Mouse (Mus musculus): ENCODE measurements around the gene Pbx1. TPM values are rescaled to one million over a fixed set of nuclear protein-coding genes. Genes with fewer than 3 reads are reported as not detected.

The Pbx1 gene
- polyA plus RNA-seq, 1 experiment: 12.2 TPM

DNA sequence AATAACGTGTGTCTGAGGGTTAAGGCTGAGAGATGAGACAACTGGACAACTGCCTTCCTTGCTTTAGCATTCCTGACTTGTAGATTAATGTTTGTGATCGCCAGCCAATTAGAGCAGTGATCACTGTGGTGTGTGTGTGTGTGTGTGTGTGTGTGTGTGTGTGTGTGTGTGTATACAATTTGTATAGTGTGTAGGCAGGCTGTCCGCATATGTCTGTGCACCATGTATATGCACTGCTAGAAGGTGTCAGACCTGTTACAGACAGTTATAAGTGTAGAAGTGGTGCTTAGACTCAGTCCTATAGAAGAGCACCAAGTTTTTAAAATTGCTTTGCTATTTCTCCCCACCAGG, 234.2 kb downstream of the Pbx1 start:
- 76% methylated on average over 3 of the region's 3 CpGs for WGBS
- Histone ChIP-seq H3K27ac (ENCODE audit: control insufficient read depth, insufficient read depth, low read depth, low read length, poor library complexity) (no peak overlapping the region), H3K4me3 (replicated peaks; ENCODE audit: control insufficient read depth, low read depth, low read length) (no peak overlapping the region), H3K4me1 (ENCODE audit: control insufficient read depth, insufficient read depth, low read length) (no peaks in the 10 kb centered on the region)
- TF ChIP-seq POLR2A (IDR thresholded peaks at IDR 0.05; ENCODE audit: borderline replicate concordance, control insufficient read depth, low read depth, low read length) (no peak), CTCF (IDR thresholded peaks at IDR 0.05; ENCODE audit: control insufficient read depth, insufficient read depth, low read length) (no peak)

DNA sequence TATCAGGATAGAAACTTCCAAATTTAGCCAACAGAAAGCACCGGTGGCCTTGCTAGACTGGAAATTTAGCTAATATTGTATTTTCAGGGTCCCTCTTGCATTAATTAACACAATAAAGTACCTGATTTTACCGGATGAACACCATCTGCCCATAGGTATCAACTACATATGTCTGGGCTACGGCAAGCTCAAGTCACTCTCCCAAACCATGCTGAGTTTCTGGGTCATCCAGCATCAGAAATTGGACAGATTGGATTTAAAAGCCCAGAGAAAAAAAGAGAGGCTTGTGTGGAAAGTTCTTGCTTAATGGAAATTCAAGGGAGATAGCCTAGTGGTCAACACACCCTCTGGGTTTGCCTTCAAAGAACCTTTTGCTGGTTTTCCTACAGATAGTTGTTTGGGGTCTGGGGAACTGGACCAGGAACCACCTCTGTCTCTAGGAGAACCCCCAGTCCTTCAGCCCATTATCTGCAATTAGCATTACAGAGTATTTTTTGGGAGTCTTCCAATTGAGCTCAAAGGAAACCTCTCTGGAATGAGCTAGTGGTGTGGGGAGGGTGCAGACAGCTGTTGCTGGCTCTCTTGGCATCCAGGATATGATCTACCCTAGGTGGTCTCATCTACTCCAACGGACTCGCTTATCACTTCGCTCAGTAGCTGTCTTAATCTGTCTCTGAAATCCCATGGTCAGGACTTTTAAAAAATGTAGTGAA, 234.7 kb downstream of the Pbx1 start:
- Histone ChIP-seq H3K4me1 (ENCODE audit: control insufficient read depth, insufficient read depth, low read length) (no peaks in the 10 kb centered on the region), H3K27ac (ENCODE audit: control insufficient read depth, insufficient read depth, low read depth, low read length, poor library complexity) (no peak overlapping the region), H3K4me3 (replicated peaks; ENCODE audit: control insufficient read depth, low read depth, low read length) (no peak overlapping the region)
- TF ChIP-seq POLR2A (IDR thresholded peaks at IDR 0.05; ENCODE audit: borderline replicate concordance, control insufficient read depth, low read depth, low read length): no peak
- no peak for TF ChIP-seq CTCF (IDR thresholded peaks at IDR 0.05; ENCODE audit: control insufficient read depth, insufficient read depth, low read length)
- WGBS: 88% methylated on average over 6 of the region's 6 CpGs

GRCm38 (mm10) chr1:168193364-168193763, 238.7 kb downstream of the Pbx1 start:
- WGBS: 89% methylated on average over 7 of the region's 7 CpGs
- TF ChIP-seq CTCF (IDR thresholded peaks at IDR 0.05; ENCODE audit: control insufficient read depth, insufficient read depth, low read length) (no peak), POLR2A (IDR thresholded peaks at IDR 0.05; ENCODE audit: borderline replicate concordance, control insufficient read depth, low read depth, low read length) (no peak)
- Histone ChIP-seq H3K4me1 (ENCODE audit: control insufficient read depth, insufficient read depth, low read length) (no peaks in the 10 kb centered on the region), H3K4me3 (replicated peaks; ENCODE audit: control insufficient read depth, low read depth, low read length) (no peak overlapping the region), H3K27ac (ENCODE audit: control insufficient read depth, insufficient read depth, low read depth, low read length, poor library complexity) (no peak overlapping the region)

- H3K27ac ChIP-seq (ENCODE audit: control insufficient read depth, insufficient read depth, low read depth, low read length, poor library complexity): no peak overlapping the region
- WGBS: 92% methylated on average over 8 of the region's 8 CpGs
- no peaks in the 10 kb centered on the region for H3K4me1 ChIP-seq (ENCODE audit: control insufficient read depth, insufficient read depth, low read length)
- no peak for TF ChIP-seq POLR2A (IDR thresholded peaks at IDR 0.05; ENCODE audit: borderline replicate concordance, control insufficient read depth, low read depth, low read length)
- no peak for TF ChIP-seq CTCF (IDR thresholded peaks at IDR 0.05; ENCODE audit: control insufficient read depth, insufficient read depth, low read length)
- no peak overlapping the region for H3K4me3 ChIP-seq (replicated peaks; ENCODE audit: control insufficient read depth, low read depth, low read length)
Observed at GRCm38 (mm10) chr1:168182816-168183215, 249.3 kb downstream of the Pbx1 start.

DNA sequence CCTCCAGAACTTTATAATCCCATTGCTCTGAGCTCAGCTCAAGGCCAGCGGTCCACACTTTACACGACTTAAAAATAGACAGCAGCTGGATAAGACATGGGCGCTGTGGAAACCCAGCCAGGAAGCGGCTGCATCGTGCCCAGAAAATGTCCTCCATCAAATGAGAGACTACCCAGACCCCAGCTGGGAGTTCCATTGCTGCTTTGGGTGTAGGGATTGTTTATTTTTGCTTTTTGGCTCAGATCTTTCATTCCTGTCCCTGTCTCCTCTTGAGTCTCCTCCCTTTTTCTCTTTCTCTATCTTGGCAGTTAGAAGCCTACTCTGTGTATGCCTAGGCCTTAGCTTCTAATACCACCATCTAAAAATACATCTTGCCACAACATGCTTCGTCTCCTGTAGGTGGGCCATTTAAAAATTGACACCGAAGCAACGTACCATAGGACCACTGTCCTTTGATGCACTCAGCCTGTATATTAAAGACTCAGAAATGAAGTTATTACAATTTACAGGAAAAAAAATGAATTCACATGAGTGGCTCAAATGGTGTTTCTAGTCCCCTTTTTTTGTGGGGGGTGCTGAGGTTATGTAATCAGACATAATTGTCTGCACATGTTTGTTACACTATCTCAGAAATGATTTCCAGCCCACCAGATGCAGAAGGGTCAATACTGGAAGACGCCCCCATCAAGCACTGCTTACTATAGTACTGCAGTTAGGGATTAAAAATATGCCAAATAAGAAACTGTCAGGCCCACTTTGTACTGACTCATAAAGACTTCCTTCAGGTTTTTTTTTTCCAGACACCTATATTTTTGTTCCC, 251.2 kb downstream of the Pbx1 start:
- 84% methylated on average over 9 of the region's 9 CpGs for WGBS

DNA sequence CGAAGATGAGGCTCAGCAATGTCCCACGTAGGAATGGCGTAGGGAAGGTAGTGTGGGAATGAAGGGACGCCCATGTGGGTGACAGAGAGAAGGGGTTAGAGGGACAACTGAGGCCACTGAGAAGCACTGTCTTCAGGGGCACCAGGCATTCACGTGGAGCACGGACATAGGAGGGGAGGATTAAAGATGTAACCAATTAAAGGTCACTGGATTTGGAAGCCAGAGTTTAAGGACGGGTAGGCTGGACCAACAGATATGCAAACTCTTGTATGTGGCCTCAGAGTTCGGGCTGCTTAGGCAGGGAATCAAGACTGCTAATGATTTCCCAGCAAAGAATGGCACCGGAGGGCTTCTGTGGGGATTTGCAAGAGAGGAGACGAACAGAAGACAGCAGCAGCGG, 252.4 kb downstream of the Pbx1 start:
- Histone ChIP-seq H3K4me1 (ENCODE audit: control insufficient read depth, insufficient read depth, low read length) (no peaks in the 10 kb centered on the region), H3K4me3 (replicated peaks; ENCODE audit: control insufficient read depth, low read depth, low read length) (no peak overlapping the region), H3K27ac (ENCODE audit: control insufficient read depth, insufficient read depth, low read depth, low read length, poor library complexity) (no peak overlapping the region)
- no peak for TF ChIP-seq POLR2A (IDR thresholded peaks at IDR 0.05; ENCODE audit: borderline replicate concordance, control insufficient read depth, low read depth, low read length)
- TF ChIP-seq CTCF (IDR thresholded peaks at IDR 0.05; ENCODE audit: control insufficient read depth, insufficient read depth, low read length): no peak
- WGBS: 83% methylated on average over 11 of the region's 11 CpGs

More for the DNA sequence above, 251.2 kb downstream of the Pbx1 start:
- H3K4me3 ChIP-seq (replicated peaks; ENCODE audit: control insufficient read depth, low read depth, low read length): no peak overlapping the region
- TF ChIP-seq POLR2A (IDR thresholded peaks at IDR 0.05; ENCODE audit: borderline replicate concordance, control insufficient read depth, low read depth, low read length) (no peak), CTCF (IDR thresholded peaks at IDR 0.05; ENCODE audit: control insufficient read depth, insufficient read depth, low read length) (no peak)
- no peaks in the 10 kb centered on the region for H3K4me1 ChIP-seq (ENCODE audit: control insufficient read depth, insufficient read depth, low read length)
- no peak overlapping the region for H3K27ac ChIP-seq (ENCODE audit: control insufficient read depth, insufficient read depth, low read depth, low read length, poor library complexity)

DNA sequence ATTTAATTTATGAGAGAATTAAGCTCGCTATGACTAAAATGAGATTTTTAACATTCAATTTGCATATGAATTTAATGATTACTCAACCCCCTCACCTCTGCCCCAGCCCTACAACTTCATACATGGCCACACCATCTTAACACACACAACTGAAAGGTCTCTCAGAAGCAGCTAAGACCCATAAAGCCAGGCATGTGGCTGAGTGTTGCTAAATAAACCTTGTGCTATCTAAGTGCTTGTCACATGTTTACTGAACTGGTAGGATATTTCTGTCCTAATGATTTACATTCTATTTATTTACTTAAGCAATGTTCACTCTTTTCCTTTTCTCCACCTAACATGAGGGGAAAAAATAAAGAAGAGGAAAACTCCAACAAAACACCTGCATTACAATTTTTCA, 253.5 kb downstream of the Pbx1 start:
- WGBS: 83% methylated on average over 1 of the region's 1 CpGs
- TF ChIP-seq CTCF (IDR thresholded peaks at IDR 0.05; ENCODE audit: control insufficient read depth, insufficient read depth, low read length) (no peak), POLR2A (IDR thresholded peaks at IDR 0.05; ENCODE audit: borderline replicate concordance, control insufficient read depth, low read depth, low read length) (no peak)
- no peak overlapping the region for H3K4me3 ChIP-seq (replicated peaks; ENCODE audit: control insufficient read depth, low read depth, low read length)
- no peak overlapping the region for H3K27ac ChIP-seq (ENCODE audit: control insufficient read depth, insufficient read depth, low read depth, low read length, poor library complexity)
- no peaks in the 10 kb centered on the region for H3K4me1 ChIP-seq (ENCODE audit: control insufficient read depth, insufficient read depth, low read length)

DNA sequence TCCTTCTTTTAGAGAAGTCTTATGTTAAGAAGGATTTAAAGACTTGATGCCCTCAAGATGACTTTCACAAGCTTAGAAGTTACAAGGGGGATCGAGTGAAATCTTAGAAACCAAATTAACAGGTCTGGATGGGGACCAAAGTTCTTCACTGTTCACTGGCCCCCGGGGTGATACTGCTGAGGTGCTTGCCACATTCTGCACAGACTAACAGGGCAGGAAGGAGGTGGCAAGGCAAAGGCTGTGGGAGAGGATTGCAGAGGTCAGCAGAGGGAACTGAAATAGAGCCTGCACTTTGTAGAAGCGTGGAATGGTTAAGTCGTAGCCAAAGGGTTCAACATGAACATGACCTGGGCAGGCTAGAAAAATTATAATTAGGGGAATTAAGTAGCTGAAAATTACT, 256.5 kb downstream of the Pbx1 start:
- WGBS: 80% methylated on average over 4 of the region's 4 CpGs
- Histone ChIP-seq H3K4me3 (replicated peaks; ENCODE audit: control insufficient read depth, low read depth, low read length) (no peak overlapping the region), H3K27ac (ENCODE audit: control insufficient read depth, insufficient read depth, low read depth, low read length, poor library complexity) (no peak overlapping the region), H3K4me1 (ENCODE audit: control insufficient read depth, insufficient read depth, low read length) (no peaks in the 10 kb centered on the region)
- TF ChIP-seq POLR2A (IDR thresholded peaks at IDR 0.05; ENCODE audit: borderline replicate concordance, control insufficient read depth, low read depth, low read length) (no peak), CTCF (IDR thresholded peaks at IDR 0.05; ENCODE audit: control insufficient read depth, insufficient read depth, low read length) (no peak)
